Mouse (Mus musculus): ENCODE results near the gene Polr2i.

The Polr2i gene

DNA sequence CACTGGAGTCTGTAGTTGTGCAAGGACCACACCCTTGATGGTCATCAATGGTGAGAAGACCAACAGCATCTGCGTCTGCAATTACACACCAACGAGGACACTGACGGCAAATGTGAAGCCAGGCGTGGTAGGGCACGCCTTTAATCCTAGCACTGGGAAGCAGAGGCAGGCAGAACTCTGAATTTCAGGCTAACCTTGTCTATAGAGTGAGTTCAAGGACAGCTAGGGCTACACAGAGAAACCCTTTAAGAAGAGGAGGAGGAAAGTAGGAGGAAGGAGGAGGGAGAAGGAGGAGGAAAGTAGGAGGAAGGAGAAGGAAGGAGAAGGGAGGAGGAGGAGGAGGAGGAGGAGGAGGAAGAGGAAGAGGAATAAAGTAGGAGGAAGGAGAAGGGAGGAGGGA, 33.8 kb downstream of the Polr2i start:
- DNase-seq (ENCODE audit: low spot score in 2 of 2): no peak

DNA sequence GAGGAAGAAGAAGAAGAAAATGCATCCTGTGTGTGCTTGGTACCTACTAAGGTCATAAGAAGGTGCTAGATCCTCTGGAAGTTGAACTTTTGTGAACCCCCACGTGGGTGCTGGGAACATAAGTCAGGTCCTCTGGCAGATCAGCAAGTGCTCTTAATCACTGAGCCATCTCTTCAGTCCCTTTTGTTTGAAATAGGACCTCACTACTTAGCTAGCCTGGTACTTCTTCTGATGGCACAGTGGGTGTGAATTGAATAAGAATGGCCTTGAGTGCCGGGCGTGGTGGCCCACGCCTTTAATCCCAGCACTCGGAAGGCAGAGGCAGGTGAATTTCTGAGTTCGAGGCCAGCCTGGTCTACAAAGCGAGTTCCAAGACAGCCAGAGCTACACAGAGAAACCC, 34.2 kb downstream of the Polr2i start:
- DNase-seq (ENCODE audit: low spot score in 2 of 2): no peak

DNA sequence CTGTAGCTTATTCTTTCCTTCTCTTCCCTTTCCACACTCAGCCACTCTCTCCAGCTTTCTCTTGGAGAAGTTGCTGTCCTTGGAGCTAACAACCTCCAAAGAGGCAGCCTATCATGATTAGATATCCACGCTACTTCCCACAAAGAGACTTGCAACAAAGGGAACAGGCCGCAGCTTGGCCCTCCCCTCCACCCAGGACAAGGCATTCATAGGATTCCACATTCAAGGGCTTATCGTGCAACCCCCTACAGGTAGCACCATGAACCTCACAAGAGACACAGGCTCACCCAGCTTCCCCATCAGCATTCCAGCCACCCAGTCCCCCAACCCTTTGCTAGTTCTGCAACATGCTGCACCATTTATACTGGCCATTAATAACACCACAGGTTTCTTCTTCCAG, 35.0 kb downstream of the Polr2i start:
- DNase-seq (ENCODE audit: low spot score in 2 of 2): no peak

DNA sequence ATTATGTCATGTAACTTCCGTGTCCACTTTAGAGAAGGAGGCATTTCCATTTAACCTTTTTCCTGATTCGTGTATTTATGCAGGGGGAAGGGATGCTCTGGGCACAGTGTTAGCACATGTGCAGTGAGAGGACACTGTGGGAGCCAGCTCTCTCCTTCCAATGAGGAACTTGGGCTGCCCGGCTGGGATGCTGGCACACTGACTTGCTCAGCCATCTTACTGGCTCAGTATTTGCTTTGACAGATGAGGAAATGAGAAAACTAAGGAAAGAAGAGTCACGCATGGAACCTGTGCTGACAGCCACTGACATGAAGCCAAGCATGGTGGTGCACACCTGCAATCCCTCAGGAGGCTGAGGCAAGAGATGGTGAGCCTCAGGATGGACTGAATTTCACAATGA, 37.9 kb downstream of the Polr2i start:
- no peak for DNase-seq (ENCODE audit: low spot score in 2 of 2)

- no peak for DNase-seq (ENCODE audit: low spot score in 2 of 2)
Observed at GRCm38 (mm10) chr7:30274383-30274782, 42.6 kb downstream of the Polr2i start.

DNA sequence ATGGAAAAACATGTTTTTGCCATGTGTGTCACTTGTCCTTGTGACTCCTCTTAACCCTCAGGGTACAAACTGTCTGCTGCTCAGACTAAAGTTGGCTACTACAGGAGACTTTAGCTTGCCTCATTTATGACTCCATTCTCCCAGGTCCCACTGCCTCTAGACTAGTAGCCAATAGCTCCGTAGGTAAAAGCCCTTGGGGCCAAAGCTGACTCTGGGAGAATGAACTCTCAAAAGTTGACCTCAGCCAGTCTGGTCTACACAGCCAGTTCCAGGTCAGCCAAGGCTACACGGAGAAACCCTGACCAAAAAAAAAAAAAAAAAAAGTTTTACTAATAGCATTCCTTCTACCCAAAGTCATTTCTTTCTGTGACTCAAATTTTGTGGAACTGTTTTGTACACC, 47.2 kb downstream of the Polr2i start:
- no peak for DNase-seq (ENCODE audit: low spot score in 2 of 2)

DNA sequence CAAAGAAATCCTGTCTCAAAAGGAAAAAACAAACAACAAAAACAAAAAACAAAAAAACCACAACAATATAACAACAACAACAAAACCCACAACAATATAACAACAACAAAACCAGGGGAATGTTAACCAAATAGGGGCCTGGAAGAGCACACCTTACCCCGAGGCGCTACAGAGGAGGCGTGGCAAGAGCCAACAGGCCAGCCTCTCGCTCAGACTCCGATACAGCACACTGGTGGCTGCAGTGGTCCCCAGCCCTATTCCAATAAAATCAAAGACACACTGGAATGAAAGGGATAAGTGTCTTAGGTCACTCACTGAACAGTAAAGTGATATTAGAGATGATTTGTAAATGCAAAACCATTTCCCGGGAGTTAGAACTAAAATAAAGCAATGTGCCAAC, 47.8 kb downstream of the Polr2i start:
- no peak for DNase-seq (ENCODE audit: low spot score in 2 of 2)

DNA sequence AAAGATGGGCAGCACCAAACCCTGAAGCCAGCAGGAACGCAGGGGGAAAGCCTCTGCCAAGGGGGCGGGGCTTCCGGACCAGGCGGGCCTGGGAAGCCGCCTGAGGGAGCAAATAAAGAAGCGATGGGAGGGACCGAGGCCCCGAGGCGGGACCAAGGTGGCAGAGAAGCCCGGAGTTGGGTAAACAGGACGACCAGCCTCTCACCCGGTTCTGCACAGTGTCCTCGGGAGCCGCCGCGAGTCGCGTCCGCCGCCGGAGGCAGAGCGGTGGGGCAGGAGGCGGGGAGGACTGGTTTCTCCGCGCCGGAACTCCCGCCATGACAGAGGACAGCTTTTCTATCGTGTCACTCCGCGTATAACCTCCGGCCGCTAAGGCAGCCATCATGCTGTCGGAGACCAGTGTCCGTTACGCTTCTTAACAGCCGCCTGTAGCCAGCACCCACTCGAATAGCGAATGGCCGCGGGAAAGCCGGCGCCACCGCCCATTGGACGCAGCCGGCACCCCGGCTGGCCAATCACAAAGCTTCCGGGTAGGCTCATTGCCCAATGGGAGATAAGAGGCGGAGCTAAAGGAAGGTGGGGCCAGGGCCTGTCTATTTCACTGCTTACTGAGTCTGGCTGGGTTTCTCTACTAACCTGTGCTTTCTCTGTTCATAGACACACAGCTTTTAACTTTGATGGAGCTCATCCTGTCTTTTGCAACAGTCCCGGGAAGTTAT, 48.4 kb downstream of the Polr2i start, which contains the start of the genes Thap8 and Wdr62:
TSS of gene Thap8 (plus strand) at position 144 of the 719 bp plus-strand sequence.
TSS of gene Wdr62 (minus strand) at position 469 of the 719 bp plus-strand sequence.
- DNase-seq (ENCODE audit: low spot score in 2 of 2): peak; percentile 88 to 92

GRCm38 (mm10) chr7:30280670-30281138, 49.0 kb downstream of the Polr2i start:
- peak; percentile 81 to 87 for DNase-seq (ENCODE audit: low spot score in 2 of 2)

DNA sequence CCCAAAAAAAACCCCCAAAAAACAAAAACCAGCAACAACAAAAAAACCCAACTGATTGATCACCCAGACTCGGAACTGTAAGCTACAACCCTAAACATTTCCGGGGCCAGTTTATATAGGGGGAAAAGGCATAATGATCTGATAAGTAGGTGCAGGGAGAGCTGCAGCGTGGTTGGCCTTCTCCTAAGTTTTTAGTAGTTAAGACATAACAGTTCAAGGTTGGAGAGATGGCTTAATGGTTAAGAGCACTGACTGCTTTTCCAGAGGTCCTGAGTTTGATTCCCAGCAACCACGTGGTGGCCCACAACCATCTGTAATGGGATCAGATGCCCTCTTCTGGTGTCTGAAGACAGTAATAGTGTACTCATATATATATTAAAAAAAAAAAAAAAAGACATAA, 49.8 kb downstream of the Polr2i start:
- no peak for DNase-seq (ENCODE audit: low spot score in 2 of 2)

DNA sequence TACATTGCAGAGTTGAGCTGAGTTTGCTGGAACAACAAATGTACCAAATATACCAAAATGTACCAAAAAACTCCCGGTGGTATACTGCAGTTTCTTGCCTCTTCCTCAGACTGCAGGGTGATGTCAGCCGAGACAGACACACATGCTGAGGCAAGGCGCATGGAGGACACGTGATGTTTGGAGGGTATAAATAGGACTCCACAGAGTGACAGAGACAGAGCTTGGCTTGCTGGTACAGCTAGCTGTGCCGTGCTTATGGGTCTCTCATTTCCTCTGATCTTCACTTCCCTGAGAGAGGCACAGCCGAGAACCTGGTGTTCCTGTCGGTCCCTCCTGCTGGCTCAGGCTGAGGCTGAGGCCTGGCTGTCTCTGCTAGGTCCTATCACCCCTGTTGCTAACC, 51.0 kb downstream of the Polr2i start:
- DNase-seq (ENCODE audit: low spot score in 2 of 2): no peak
